Mouse (Mus musculus): ENCODE measurements around the gene Six5.

DNA sequence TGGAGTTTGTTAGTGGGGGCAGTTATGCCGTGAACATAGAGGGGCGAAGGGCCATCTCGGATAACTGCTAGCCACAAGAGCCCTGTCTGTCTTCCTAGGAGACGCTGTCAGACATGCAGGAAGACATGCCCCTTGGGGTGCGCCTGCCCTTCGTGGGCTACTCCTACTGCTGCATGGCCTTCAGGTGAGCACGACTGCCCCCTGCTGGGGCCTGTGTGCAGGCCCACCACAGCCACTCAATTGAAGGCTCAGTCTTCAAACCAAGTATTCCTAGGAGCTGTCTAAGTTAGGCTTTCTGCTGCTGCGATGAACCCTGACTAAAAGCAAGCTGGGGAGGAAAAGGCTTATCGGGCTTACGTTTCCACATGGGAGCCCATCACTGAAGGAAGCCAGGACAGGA lies 5.6 kb upstream of the Six5 start:
- TF ChIP-seq MAX (IDR thresholded peaks at IDR 0.05) (no peak), USF1 (IDR thresholded peaks at IDR 0.05; ENCODE audit: low read depth) (no peak), MYOG (IDR thresholded peaks at IDR 0.05; ENCODE audit: control insufficient read depth, extremely low read depth, insufficient read length) (no peak), CTCF (IDR thresholded peaks at IDR 0.05; ENCODE audit: control insufficient read depth, insufficient read depth, insufficient read length) (peak; percentile 56)
